Mouse (Mus musculus) cerebellum, adult 18-20 months (tissue): ENCODE measurements around the gene Olfr611.
"Not testable (repeated sequence)": the region's sequence is repeated elsewhere in the genome, so short reads cannot be mapped to it uniquely, and the experiment has no call there.

ENCODE experiments used
- DNase-seq, 2 experiments: peaks; one replicate each; pipeline ENCODE4 v3.0.0; 2021

The Olfr611 gene

GRCm38 (mm10) chr7:103520746-103521145 lies at the start of gene Olfr611:
TSS of gene Olfr611 (minus strand) at chr7:103520846.
- not testable (repeated sequence) for DNase-seq

GRCm38 (mm10) chr7:103569043-103569442 lies 48.4 kb upstream of the Olfr611 start, which contains the start of gene Olfr616:
TSS of gene Olfr616 (minus strand) at chr7:103569143.
- no peak for DNase-seq

- no peak for DNase-seq
Observed at GRCm38 (mm10) chr7:103555779-103556178, 35.1 kb upstream of the Olfr611 start, which contains the start of gene Olfr615. TSS of gene Olfr615 (plus strand) at chr7:103556079.

- DNase-seq, result no peak
Observed at GRCm38 (mm10) chr7:103547774-103548173, 27.1 kb upstream of the Olfr611 start, which contains the start of gene Olfr613. TSS of gene Olfr613 (plus strand) at chr7:103548074.

- DNase-seq, result not testable (repeated sequence)
Observed at GRCm38 (mm10) chr7:103542617-103543016, 22.0 kb upstream of the Olfr611 start, which contains the start of gene Olfr612. TSS of gene Olfr612 (minus strand) at chr7:103542717.

- DNase-seq, result no peak
Observed at GRCm38 (mm10) chr7:103512022-103512421, 8.6 kb downstream of the Olfr611 start, which contains the start of gene Olfr610. TSS of gene Olfr610 (minus strand) at chr7:103512122.

GRCm38 (mm10) chr7:103497962-103498361 lies 22.7 kb downstream of the Olfr611 start, which contains the start of gene Olfr609:
TSS of gene Olfr609 (minus strand) at chr7:103498062.
- no peak for DNase-seq

- not testable (repeated sequence) for DNase-seq
Observed at GRCm38 (mm10) chr7:103477106-103477505, 43.5 kb downstream of the Olfr611 start.

GRCm38 (mm10) chr7:103469577-103469976 lies 51.1 kb downstream of the Olfr611 start, which contains the start of gene Olfr608:
TSS of gene Olfr608 (plus strand) at chr7:103469877.
- DNase-seq, result no peak
